Mouse (Mus musculus) CH12.LX (cell line): ENCODE measurements around the gene 2810408A11Rik. TPM values are rescaled to one million over a fixed set of nuclear protein-coding genes. Genes with fewer than 3 reads are reported as not detected.

Experiments
- DNase-seq: peaks from one replicate; pipeline ENCODE4 v3.0.0-alpha.2; 2013; ENCODE audit errors: extremely low read depth
- H3K27ac ChIP-seq: 2 replicates; pipeline ENCODE4 v1.5.1; 2012; ENCODE audit warnings: low read depth, mild to moderate bottlenecking, control low read depth, moderate library complexity; ENCODE audit not compliant: insufficient read depth
- H3K27me3 ChIP-seq: replicated peaks from 2 replicates; pipeline ENCODE3; 2012; ENCODE audit warnings: inconsistent platforms
- H3K36me3 ChIP-seq, 2 experiments: replicated peaks in 1 of 2; 2 replicates each; pipeline versions ENCODE3 to v1.6.1; 2012; ENCODE audit warnings: inconsistent platforms in 1 of 2, low read length in 1 of 2, mild to moderate bottlenecking in 1 of 2, mixed read lengths in 1 of 2, moderate library complexity in 1 of 2; ENCODE audit not compliant: control insufficient read depth in 1 of 2, insufficient read depth in 1 of 2
- H3K4me1 ChIP-seq, 2 experiments: 2 replicates each; pipeline ENCODE4 v1.6.1; 2012; ENCODE audit warnings: inconsistent platforms in 1 of 2, moderate library complexity in 1 of 2; ENCODE audit not compliant: insufficient read depth in 2 of 2, control insufficient read depth in 1 of 2
- H3K4me2 ChIP-seq: 2 replicates; pipeline ENCODE4 v1.6.1; 2012; ENCODE audit warnings: low read depth, mild to moderate bottlenecking, control low read depth; ENCODE audit not compliant: poor library complexity, insufficient read depth, severe bottlenecking
- H3K4me3 ChIP-seq, 3 experiments: fragments of 150-350 bp in 1 of 3; sonication (generic) in 1 of 3; replicated peaks in 1 of 3; 2 replicates each; pipeline versions ENCODE3 to v1.5.1; 2011 to 2012; ENCODE audit warnings: low read depth in 2 of 3, low read length in 2 of 3, mild to moderate bottlenecking in 2 of 3, moderate library complexity in 2 of 3, control low read depth in 1 of 3, improper control_type of control experiment in 1 of 3, inconsistent platforms in 1 of 3, mixed read lengths in 1 of 3; ENCODE audit not compliant: poor library complexity in 1 of 3
- H3K79me2 ChIP-seq: replicated peaks from 2 replicates; pipeline ENCODE4 v1.6.1; 2012; ENCODE audit warnings: mild to moderate bottlenecking, moderate library complexity; ENCODE audit not compliant: control insufficient read depth, poor library complexity, insufficient read depth, severe bottlenecking; ENCODE audit errors: extremely low read depth
- H3K9ac ChIP-seq: 2 replicates; pipeline ENCODE4 v1.6.1; 2012; ENCODE audit warnings: low read depth, mild to moderate bottlenecking, control low read depth, moderate library complexity; ENCODE audit not compliant: insufficient read depth
- H3K9me3 ChIP-seq: replicated peaks from 2 replicates; pipeline ENCODE3; 2012; ENCODE audit warnings: low read length, inconsistent platforms, mixed read lengths
- BHLHE40 ChIP-seq: IDR thresholded peaks from 2 replicates; pipeline ENCODE4 v1.6.1; 2011; ENCODE audit warnings: mild to moderate bottlenecking, low read depth, low read length, improper control_type of control experiment
- CHD1 ChIP-seq: IDR thresholded peaks from 2 replicates; pipeline ENCODE4 v1.6.1; 2012; ENCODE audit warnings: low read depth, low read length, improper control_type of control experiment, inconsistent platforms
- CHD2 ChIP-seq: IDR thresholded peaks from 2 replicates; pipeline ENCODE4 v1.6.1; 2011; ENCODE audit warnings: low read length, improper control_type of control experiment
- CTCF ChIP-seq, 2 experiments: IDR thresholded peaks in 1 of 2; conservative IDR thresholded peaks in 1 of 2; 2 replicates each; pipeline ENCODE4 v1.5.1; 2011 to 2012; ENCODE audit warnings: low read depth in 2 of 2, low read length in 2 of 2, improper control_type of control experiment in 1 of 2, inconsistent platforms in 1 of 2, mild to moderate bottlenecking in 1 of 2, moderate library complexity in 1 of 2
- ELF1 ChIP-seq: IDR thresholded peaks from 2 replicates; pipeline ENCODE4 v1.6.1; 2014; ENCODE audit warnings: low read depth, mild to moderate bottlenecking, inconsistent platforms, low read length, improper control_type of control experiment
- ETS1 ChIP-seq: conservative IDR thresholded peaks from 2 replicates; pipeline ENCODE4 v1.6.1; 2012; ENCODE audit warnings: low read depth, mild to moderate bottlenecking, inconsistent platforms, low read length, improper control_type of control experiment, moderate library complexity
- KAT2A ChIP-seq: IDR thresholded peaks from 2 replicates; pipeline ENCODE4 v1.6.1; 2012; ENCODE audit warnings: low read length, improper control_type of control experiment, inconsistent platforms; ENCODE audit not compliant: insufficient replicate concordance
- MAFK ChIP-seq: IDR thresholded peaks from 2 replicates; pipeline ENCODE4 v1.6.1; 2011; ENCODE audit warnings: low read length, improper control_type of control experiment; ENCODE audit not compliant: insufficient replicate concordance
- MAX ChIP-seq: IDR thresholded peaks from 2 replicates; pipeline ENCODE4 v1.6.1; 2011; ENCODE audit warnings: low read length, improper control_type of control experiment
- MAZ ChIP-seq: IDR thresholded peaks from 2 replicates; pipeline ENCODE4 v1.6.1; 2012; ENCODE audit warnings: low read depth, mild to moderate bottlenecking, inconsistent platforms, low read length, improper control_type of control experiment, moderate library complexity
- MEF2A ChIP-seq: IDR thresholded peaks from 2 replicates; pipeline ENCODE4 v1.6.1; 2014; ENCODE audit warnings: low read depth, mild to moderate bottlenecking, inconsistent platforms, low read length, improper control_type of control experiment, borderline replicate concordance
- MYC ChIP-seq: IDR thresholded peaks from 2 replicates; pipeline ENCODE4 v1.6.1; 2011; ENCODE audit warnings: low read depth, mild to moderate bottlenecking, improper control_type of control experiment, low read length
- PAX5 ChIP-seq: IDR thresholded peaks from 2 replicates; pipeline ENCODE4 v1.6.1; 2012; ENCODE audit warnings: low read length, inconsistent platforms, mixed read lengths
- POLR2A ChIP-seq: IDR thresholded peaks from 2 replicates; pipeline ENCODE4 v1.6.1; 2011; ENCODE audit warnings: low read depth, mild to moderate bottlenecking, improper control_type of control experiment, low read length
- RAD21 ChIP-seq: IDR thresholded peaks from 2 replicates; pipeline ENCODE4 v1.6.1; 2011; ENCODE audit warnings: low read depth, mild to moderate bottlenecking, low read length, improper control_type of control experiment, moderate library complexity
- RCOR1 ChIP-seq: conservative IDR thresholded peaks from 2 replicates; pipeline ENCODE4 v1.6.1; 2012; ENCODE audit warnings: low read depth, mild to moderate bottlenecking, inconsistent platforms, low read length, improper control_type of control experiment
- SMC3 ChIP-seq: IDR thresholded peaks from 2 replicates; pipeline ENCODE4 v1.6.1; 2011; ENCODE audit warnings: low read depth, low read length, improper control_type of control experiment
- USF1 ChIP-seq: IDR thresholded peaks from 2 replicates; pipeline ENCODE4 v1.6.1; 2014; ENCODE audit warnings: low read depth, mild to moderate bottlenecking, inconsistent platforms, low read length, improper control_type of control experiment
- USF2 ChIP-seq: conservative IDR thresholded peaks from 2 replicates; pipeline ENCODE4 v1.6.1; 2011; ENCODE audit warnings: low read depth, low read length, improper control_type of control experiment
- ZKSCAN1 ChIP-seq: IDR thresholded peaks from 2 replicates; pipeline ENCODE4 v1.6.1; 2012; ENCODE audit warnings: low read depth, inconsistent platforms, low read length, improper control_type of control experiment, borderline replicate concordance
- ZNF384 ChIP-seq: IDR thresholded peaks from 2 replicates; pipeline ENCODE4 v1.6.1; 2012; ENCODE audit warnings: low read depth, low read length, improper control_type of control experiment, inconsistent platforms
- dilution Hi-C: fragments of 300-500 bp; cut with MboI; formaldehyde crosslinking; loops from 2 replicates; pipeline ENCODE4 v1.14.3; 2020; ENCODE audit warnings: low sequenced_read_pairs; ENCODE audit not compliant: extremely low pct_unique_long_range_greater_than_20kb, extremely low pct_ligation_motif_present
- in situ Hi-C: fragments of 300-500 bp; cut with MboI; formaldehyde crosslinking; loops from 3 replicates; pipeline ENCODE4 v1.14.3; 2019; ENCODE audit warnings: low sequenced_read_pairs, low pct_ligation_motif_present, low pct_unique_long_range_greater_than_20kb, mixed read lengths
- polyA plus RNA-seq: library from polyadenylated mRNA; unstranded; fragments of >175 nt; gene quantifications from 2 replicates; pipeline ENCODE4 v1.2.1, GENCODE M21; 2012; ENCODE audit warnings: low read depth; ENCODE audit not compliant: insufficient read length
- total RNA-seq, 2 experiments: library from RNA; depleted of rRNA; stranded (reverse); fragments of 300-350 nt in 1 of 2; fragments of >200 nt in 1 of 2; gene quantifications; 2 replicates each; pipeline ENCODE4 v1.2.3; 2012 to 2014

2810408A11Rik gene
- total and polyA plus RNA-seq, 3 experiments = 0.33 to 0.86 (median 0.59) TPM

- H3K27ac ChIP-seq = no peak overlapping the region
- no peak overlapping the region for H3K9ac ChIP-seq
- H3K4me2 ChIP-seq = no peak overlapping the region
- peaks cover 3 to 60% of the 10 kb centered on the region in 2 experiments for H3K36me3 ChIP-seq
- in situ Hi-C loops = no loop called here
- peaks cover 5 to 22% of the 10 kb centered on the region in 2 experiments; a peak in 3 of 4 replicates for H3K4me1 ChIP-seq
- H3K79me2 ChIP-seq = no peaks in the 10 kb centered on the region
- no peaks in the 10 kb centered on the region for H3K9me3 ChIP-seq
- no peak for DNase-seq
- TF ChIP-seq MAX = no peak
- no peak for TF ChIP-seq MYC
- TF ChIP-seq ETS1 = no peak
- no peak for TF ChIP-seq CHD2
- TF ChIP-seq RAD21 = no peak
- no peak for TF ChIP-seq ELF1
- TF ChIP-seq POLR2A = no peak
- no peak for TF ChIP-seq RCOR1
- TF ChIP-seq KAT2A = no peak
- TF ChIP-seq BHLHE40 = no peak
- no peak for TF ChIP-seq USF2
- no peak for TF ChIP-seq USF1
- no peak for TF ChIP-seq MEF2A
- TF ChIP-seq CHD1 = no peak
- TF ChIP-seq ZKSCAN1 = no peak
- no peak for TF ChIP-seq MAZ
- dilution Hi-C loops = no loop called here
- no peak overlapping the region for H3K4me3 ChIP-seq
- H3K27me3 ChIP-seq = no peaks in the 10 kb centered on the region
Measured at GRCm38 (mm10) chr11:69891482-69891881, 9.3 kb downstream of the 2810408A11Rik start.

DNA sequence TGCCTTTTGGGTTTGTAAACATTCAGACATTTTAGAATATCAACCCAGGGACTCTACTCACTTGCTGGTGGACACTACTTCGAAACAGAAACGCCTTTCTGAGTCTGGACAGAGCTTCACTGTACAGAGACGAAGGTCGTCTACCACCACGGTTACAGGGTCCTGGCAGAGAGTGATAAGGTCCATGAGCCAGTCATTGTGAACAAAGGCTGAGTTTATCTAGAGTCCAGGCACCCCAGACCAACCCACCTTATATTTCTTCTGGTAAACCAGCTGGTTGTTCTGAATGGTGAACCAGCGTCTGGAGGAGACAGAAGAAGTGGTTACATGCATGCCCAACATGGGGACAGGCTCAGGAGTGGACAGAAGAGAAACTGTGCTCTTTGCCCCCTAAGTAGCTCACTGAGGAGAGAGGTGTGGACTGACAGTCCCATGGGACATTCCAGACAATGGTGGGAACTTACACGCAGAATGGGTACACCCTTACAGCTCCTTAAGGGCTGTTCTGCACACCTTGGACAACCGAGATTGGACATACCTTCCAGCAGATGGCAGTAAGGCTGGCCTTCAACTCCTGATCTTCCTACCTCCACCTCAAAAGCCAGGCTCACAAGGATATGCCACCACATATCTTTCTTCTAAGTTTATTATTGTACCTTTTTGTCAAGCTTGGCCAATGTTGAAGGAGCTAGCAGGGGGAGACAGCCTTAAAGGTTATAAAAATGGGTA is 13.7 kb downstream of the 2810408A11Rik start:
- H3K9me3 ChIP-seq = peaks cover 10% of the 10 kb centered on the region
- DNase-seq = no peak
- H3K27me3 ChIP-seq = no peaks in the 10 kb centered on the region
- no peak overlapping the region for H3K4me3 ChIP-seq
- H3K27ac ChIP-seq = no peak overlapping the region
- H3K36me3 ChIP-seq = peaks cover 23 to 96% of the 10 kb centered on the region in 2 experiments
- TF ChIP-seq USF1 = no peak
- TF ChIP-seq ZNF384 = no peak
- TF ChIP-seq SMC3 = peak; percentile 66
- peak in 1 of 2 experiments; percentile 64; a peak in 2 of 4 replicates for TF ChIP-seq CTCF (conservative IDR thresholded peaks at IDR 0.05 in 1 of 2, IDR thresholded peaks at IDR 0.05 in 1 of 2; ENCODE audit: low read depth in 2 of 2, low read length in 2 of 2)
- TF ChIP-seq PAX5 = no peak
- TF ChIP-seq MAFK = no peak
- peak; percentile 44 for TF ChIP-seq RAD21
- H3K4me1 ChIP-seq = peaks cover 0 to 4% of the 10 kb centered on the region in 2 experiments; a peak in 2 of 4 replicates
- in situ Hi-C loops (no loop called here), dilution Hi-C loops (no loop called here)
- H3K79me2 ChIP-seq = no peaks in the 10 kb centered on the region
- no peak overlapping the region for H3K4me2 ChIP-seq
- no peak overlapping the region for H3K9ac ChIP-seq
